Mouse (Mus musculus): ENCODE measurements at regions not wholly inside any gene's neighbourhood (a gene's known extent, or its start where the extent isn't known, plus 50 kb on each side); places are given as distances from the start of the nearest gene placed in this dataset.

- no peak for DNase-seq (ENCODE audit: low spot score)
Measured at GRCm38 (mm10) chr12:15966631-15967030, 149.9 kb upstream of the Trib2 start.

- DNase-seq (ENCODE audit: low spot score): no peak
Measured at GRCm38 (mm10) chr12:15965921-15966320, 149.2 kb upstream of the Trib2 start.

GRCm38 (mm10) chr12:15964073-15964472, 147.4 kb upstream of the Trib2 start:
- no peak for DNase-seq (ENCODE audit: low spot score)

- no peak for DNase-seq (ENCODE audit: low spot score)
Measured at GRCm38 (mm10) chr12:15961834-15962233, 145.1 kb upstream of the Trib2 start.

- peak; percentile 7 for DNase-seq (ENCODE audit: low spot score)
Measured at GRCm38 (mm10) chr12:15937443-15938237, 120.9 kb upstream of the Trib2 start.

GRCm38 (mm10) chr12:15932067-15932466, 115.3 kb upstream of the Trib2 start:
- DNase-seq (ENCODE audit: low spot score): no peak

GRCm38 (mm10) chr12:15931535-15931934, 114.8 kb upstream of the Trib2 start:
- no peak for DNase-seq (ENCODE audit: low spot score)

- no peak for DNase-seq (ENCODE audit: low spot score)
Measured at GRCm38 (mm10) chr12:15930155-15930554, 113.4 kb upstream of the Trib2 start.

- DNase-seq (ENCODE audit: low spot score): no peak
Measured at GRCm38 (mm10) chr12:15929541-15929940, 112.8 kb upstream of the Trib2 start.

GRCm38 (mm10) chr12:15918291-15918690, 101.6 kb upstream of the Trib2 start:
- no peak for DNase-seq (ENCODE audit: low spot score)

- no peak for DNase-seq (ENCODE audit: low spot score)
Measured at GRCm38 (mm10) chr12:15912959-15913358, 96.2 kb upstream of the Trib2 start.

- DNase-seq (ENCODE audit: low spot score): no peak
Measured at GRCm38 (mm10) chr12:15912491-15912890, 95.8 kb upstream of the Trib2 start.

GRCm38 (mm10) chr12:15911254-15911991, 94.7 kb upstream of the Trib2 start:
- no peak for DNase-seq (ENCODE audit: low spot score)

- no peak for DNase-seq (ENCODE audit: low spot score)
Measured at GRCm38 (mm10) chr12:15897539-15897938, 80.8 kb upstream of the Trib2 start.

GRCm38 (mm10) chr12:15896511-15896910, 79.8 kb upstream of the Trib2 start:
- DNase-seq (ENCODE audit: low spot score): no peak

GRCm38 (mm10) chr12:15895215-15895614, 78.5 kb upstream of the Trib2 start:
- no peak for DNase-seq (ENCODE audit: low spot score)

GRCm38 (mm10) chr12:15890591-15890990, 73.9 kb upstream of the Trib2 start:
- no peak for DNase-seq (ENCODE audit: low spot score)

- DNase-seq (ENCODE audit: low spot score): no peak
Measured at GRCm38 (mm10) chr12:15879907-15880430, 63.2 kb upstream of the Trib2 start.
